Mouse (Mus musculus) bone marrow, adult 2 months (tissue): ENCODE measurements around the gene Rft1.

Experiments
- CTCF ChIP-seq: fragments of 200-500 bp; IDR thresholded peaks from 2 replicates; pipeline ENCODE4 v1.5.1; 2011; ENCODE audit warnings: low read length, control low read depth; ENCODE audit not compliant: control insufficient read depth, insufficient read depth
- POLR2A ChIP-seq: fragments of 200-500 bp; IDR thresholded peaks from 2 replicates; pipeline ENCODE4 v1.6.1; 2011; ENCODE audit warnings: low read depth, mild to moderate bottlenecking, control low read depth, low read length, borderline replicate concordance; ENCODE audit not compliant: control insufficient read depth

GRCm38 (mm10) chr14:30654691-30655228 is 600 bp downstream of the Rft1 start:
- TF ChIP-seq CTCF (no peak), POLR2A (no peak)
